Comparison of ENCODE assay signal across 25 mouse cellular contexts in genomic region chrX:20980901-20981300, GRCm38 (mm10).
"Had no signal": no experiment of that assay in that cellular context is flagged by ENCODE, and none has a peak within 500 bp of the region (broad histone marks: within the 10 kb centered on the region; RNA-seq: fewer than 3 reads in every experiment).

No protein-coding gene starts in this region.

- H3K9me3 ChIP-seq: embryonic facial prominence, embryonic 12.5 days; embryonic facial prominence, embryonic 13.5 days; embryonic facial prominence, embryonic 15.5 days; forebrain, embryonic 10.5 days; forebrain, embryonic 12.5 days; forebrain, embryonic 13.5 days; forebrain, embryonic 15.5 days; heart, embryonic 10.5 days had no signal

- DNase-seq: cerebellum, adult 9-10 months; cerebellum, adult 9-11 months; cerebellum, postnatal 10 days; cerebellum, postnatal 14 days; cerebellum, postnatal 25 days; cerebellum, postnatal 36 days; embryo, embryonic 11 days; forebrain, postnatal 0 days; gastrocnemius, adult 2 months; gastrocnemius, postnatal 10 days; gastrocnemius, postnatal 14 days; gastrocnemius, postnatal 25 days; gastrocnemius, postnatal 36 days; heart, adult 11 months; heart, adult 18-20 months had no signal

- H3K36me3 ChIP-seq: embryonic facial prominence, embryonic 12.5 days; embryonic facial prominence, embryonic 15.5 days; forebrain, embryonic 12.5 days; forebrain, embryonic 15.5 days had no signal

- H3K4me3 ChIP-seq: embryonic facial prominence, embryonic 10.5 days; embryonic facial prominence, embryonic 12.5 days; embryonic facial prominence, embryonic 13.5 days; embryonic facial prominence, embryonic 15.5 days; erythroblast, embryonic 14.5 days; forebrain, embryonic 10.5 days; forebrain, embryonic 12.5 days; forebrain, embryonic 13.5 days; forebrain, embryonic 15.5 days; gastrocnemius, adult 2 months; heart, embryonic 10.5 days had no signal

- H3K4me1 ChIP-seq: embryonic facial prominence, embryonic 10.5 days; embryonic facial prominence, embryonic 12.5 days; embryonic facial prominence, embryonic 13.5 days; embryonic facial prominence, embryonic 15.5 days; forebrain, embryonic 10.5 days; forebrain, embryonic 12.5 days; forebrain, embryonic 13.5 days; forebrain, embryonic 15.5 days; heart, embryonic 10.5 days had no signal

- H3K9ac ChIP-seq: embryonic facial prominence, embryonic 12.5 days; embryonic facial prominence, embryonic 13.5 days; embryonic facial prominence, embryonic 15.5 days; forebrain, embryonic 12.5 days; forebrain, embryonic 13.5 days; forebrain, embryonic 15.5 days; forebrain, postnatal 0 days had no signal

- H3K27ac ChIP-seq: embryonic facial prominence, embryonic 10.5 days; embryonic facial prominence, embryonic 12.5 days; embryonic facial prominence, embryonic 13.5 days; embryonic facial prominence, embryonic 15.5 days; forebrain, embryonic 10.5 days; forebrain, embryonic 12.5 days; forebrain, embryonic 13.5 days; forebrain, embryonic 15.5 days; gastrocnemius, adult 2 months; heart, embryonic 10.5 days had no signal

- H3K27me3 ChIP-seq: embryonic facial prominence, embryonic 12.5 days; embryonic facial prominence, embryonic 13.5 days; embryonic facial prominence, embryonic 15.5 days; forebrain, embryonic 12.5 days; forebrain, embryonic 13.5 days; forebrain, embryonic 15.5 days had no signal
